Mouse (Mus musculus): Measurements from ENCODE around the gene Nop53. TPM values are rescaled to one million over a fixed set of nuclear protein-coding genes. Genes with fewer than 3 reads are reported as not detected.

The Nop53 gene
- polyA plus RNA-seq, 1 experiment from 2014 or later: 71.8 TPM

GRCm38 (mm10) chr7:15975904-15976303 is 30.0 kb upstream of the Nop53 start:
- Histone ChIP-seq H3K27ac (ENCODE audit: low read length) (no peak overlapping the region), H3K4me3 (ENCODE audit: low read depth, low read length) (no peak overlapping the region), H3K36me3 (ENCODE audit: control insufficient read depth, insufficient read depth) (peaks cover 20% of the 10 kb centered on the region), H3K4me2 (ENCODE audit: low read depth, low read length) (no peak overlapping the region), H3K27me3 (ENCODE audit: control insufficient read depth, insufficient read depth, low read depth, low read length) (no peaks in the 10 kb centered on the region), H3K9ac (ENCODE audit: low read depth, low read length) (no peak overlapping the region), H3K9me3 (replicated peaks; ENCODE audit: control insufficient read depth, low read length) (no peaks in the 10 kb centered on the region), H3K4me1 (ENCODE audit: control insufficient read depth, low read depth, low read length) (no peaks in the 10 kb centered on the region; the same call in 1 of the 2 replicates)
- 69% methylated on average over 4 of the region's 4 CpGs for WGBS (ENCODE audit: insufficient replicate concordance)
- peak; percentile 54; the same call in 1 of the 2 replicates for ATAC-seq (ENCODE audit: low read depth)

DNA sequence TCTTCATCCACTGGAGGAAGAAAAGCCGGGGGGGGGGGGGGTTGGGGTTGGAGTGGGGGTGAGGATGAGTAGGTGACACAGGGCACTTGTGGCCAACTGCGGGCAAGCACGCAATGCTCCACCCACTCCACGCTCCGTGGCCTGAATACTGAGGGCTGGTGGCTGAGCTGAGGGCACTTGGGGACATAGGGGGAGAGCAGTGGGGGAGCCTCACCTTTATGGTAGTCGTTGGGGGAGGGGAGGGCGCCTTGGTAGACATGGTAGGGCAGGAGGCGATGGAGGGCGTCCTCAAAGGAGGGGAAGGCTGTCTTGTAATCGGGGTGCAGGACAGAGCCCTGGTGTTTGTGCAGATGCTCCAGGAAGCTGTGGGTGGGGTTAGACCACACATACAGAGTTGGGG is 29.6 kb upstream of the Nop53 start:
- H3K27ac ChIP-seq (ENCODE audit: low read length): no peak overlapping the region
- no peak overlapping the region for H3K4me3 ChIP-seq (ENCODE audit: low read depth, low read length)
- WGBS (ENCODE audit: insufficient replicate concordance): 75% methylated on average over 10 of the region's 10 CpGs
- no peak overlapping the region for H3K9ac ChIP-seq (ENCODE audit: low read depth, low read length)
- ATAC-seq (ENCODE audit: low read depth): no peak
- H3K36me3 ChIP-seq (ENCODE audit: control insufficient read depth, insufficient read depth): peaks cover 20% of the 10 kb centered on the region
- H3K27me3 ChIP-seq (ENCODE audit: control insufficient read depth, insufficient read depth, low read depth, low read length): no peaks in the 10 kb centered on the region
- no peaks in the 10 kb centered on the region; the same call in 1 of the 2 replicates for H3K4me1 ChIP-seq (ENCODE audit: control insufficient read depth, low read depth, low read length)
- no peaks in the 10 kb centered on the region for H3K9me3 ChIP-seq (replicated peaks; ENCODE audit: control insufficient read depth, low read length)
- H3K4me2 ChIP-seq (ENCODE audit: low read depth, low read length): no peak overlapping the region

- Histone ChIP-seq H3K27ac (ENCODE audit: low read length) (no peak overlapping the region), H3K27me3 (ENCODE audit: control insufficient read depth, insufficient read depth, low read depth, low read length) (no peaks in the 10 kb centered on the region), H3K4me2 (ENCODE audit: low read depth, low read length) (no peak overlapping the region), H3K9ac (ENCODE audit: low read depth, low read length) (no peak overlapping the region), H3K9me3 (replicated peaks; ENCODE audit: control insufficient read depth, low read length) (no peaks in the 10 kb centered on the region), H3K36me3 (ENCODE audit: control insufficient read depth, insufficient read depth) (peaks cover 20% of the 10 kb centered on the region), H3K4me3 (ENCODE audit: low read depth, low read length) (no peak overlapping the region), H3K4me1 (ENCODE audit: control insufficient read depth, low read depth, low read length) (no peaks in the 10 kb centered on the region)
- ATAC-seq (ENCODE audit: low read depth): no peak
- WGBS (ENCODE audit: insufficient replicate concordance): 33% methylated on average over 5 of the region's 5 CpGs
Measured at GRCm38 (mm10) chr7:15974712-15975111, 28.8 kb upstream of the Nop53 start.

- Histone ChIP-seq H3K4me3 (ENCODE audit: low read depth, low read length) (no peak overlapping the region), H3K36me3 (ENCODE audit: control insufficient read depth, insufficient read depth) (peaks cover 20% of the 10 kb centered on the region), H3K27ac (ENCODE audit: low read length) (no peak overlapping the region), H3K4me2 (ENCODE audit: low read depth, low read length) (no peak overlapping the region), H3K9ac (ENCODE audit: low read depth, low read length) (no peak overlapping the region), H3K27me3 (ENCODE audit: control insufficient read depth, insufficient read depth, low read depth, low read length) (no peaks in the 10 kb centered on the region), H3K4me1 (ENCODE audit: control insufficient read depth, low read depth, low read length) (peaks cover 1% of the 10 kb centered on the region), H3K9me3 (replicated peaks; ENCODE audit: control insufficient read depth, low read length) (no peaks in the 10 kb centered on the region)
- peak; percentile 9; the same call in 1 of the 2 replicates for ATAC-seq (ENCODE audit: low read depth)
- WGBS (ENCODE audit: insufficient replicate concordance): 82% methylated on average over 25 of the region's 25 CpGs
Measured at GRCm38 (mm10) chr7:15972247-15972646, 26.4 kb upstream of the Nop53 start.

DNA sequence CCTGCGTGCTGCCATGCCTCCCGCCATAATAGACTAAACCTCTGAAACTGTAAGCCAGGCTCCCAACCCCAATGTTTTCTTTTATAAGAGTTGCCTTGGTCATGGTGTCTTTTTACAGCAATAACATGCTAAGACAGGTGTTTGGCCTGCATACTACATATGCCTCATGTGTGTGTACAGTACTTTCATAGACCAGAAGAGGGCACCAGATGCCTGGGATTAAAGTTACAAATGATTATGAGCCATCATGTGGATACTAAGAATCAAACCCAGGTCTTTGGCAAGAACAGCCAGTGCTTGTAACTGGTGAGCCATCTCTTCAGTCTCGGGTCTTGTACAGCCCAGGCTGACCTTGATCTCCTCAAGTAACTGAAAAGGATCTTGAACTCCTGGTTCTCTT is 23.8 kb upstream of the Nop53 start:
- Histone ChIP-seq H3K36me3 (ENCODE audit: control insufficient read depth, insufficient read depth) (peaks cover 20% of the 10 kb centered on the region), H3K4me1 (ENCODE audit: control insufficient read depth, low read depth, low read length) (peaks cover 5% of the 10 kb centered on the region), H3K4me2 (ENCODE audit: low read depth, low read length) (no peak overlapping the region), H3K27me3 (ENCODE audit: control insufficient read depth, insufficient read depth, low read depth, low read length) (0 out of 2 replicates have a peak, but pooled peaks cover 3% of the 10 kb centered on the region), H3K27ac (ENCODE audit: low read length) (no peak overlapping the region), H3K9me3 (replicated peaks; ENCODE audit: control insufficient read depth, low read length) (no peaks in the 10 kb centered on the region), H3K4me3 (ENCODE audit: low read depth, low read length) (no peak overlapping the region), H3K9ac (ENCODE audit: low read depth, low read length) (no peak overlapping the region)
- WGBS (ENCODE audit: insufficient replicate concordance): 60% methylated on average over 3 of the region's 3 CpGs
- ATAC-seq (ENCODE audit: low read depth): no peak

DNA sequence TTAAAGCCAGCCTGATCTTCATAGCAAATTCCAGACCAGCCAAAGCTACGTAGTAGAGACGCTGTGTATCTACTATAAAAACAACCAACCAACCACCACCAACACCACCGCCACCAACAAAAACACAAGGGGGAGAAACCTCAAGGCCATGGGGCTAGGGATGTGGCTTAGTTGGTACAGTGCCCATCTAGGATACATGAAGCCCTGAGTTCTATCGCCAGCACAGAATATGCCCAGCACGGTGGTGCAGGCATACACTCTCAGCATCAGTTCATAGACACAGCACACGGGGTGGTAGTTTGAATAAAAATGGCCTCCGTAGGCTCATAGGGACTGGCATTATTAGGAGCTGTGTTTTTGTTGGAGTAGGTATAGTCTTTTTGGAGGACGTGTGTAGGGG is 22.4 kb upstream of the Nop53 start:
- Histone ChIP-seq H3K4me3 (ENCODE audit: low read depth, low read length) (no peak overlapping the region), H3K36me3 (ENCODE audit: control insufficient read depth, insufficient read depth) (peaks cover 11% of the 10 kb centered on the region), H3K4me1 (ENCODE audit: control insufficient read depth, low read depth, low read length) (peaks cover 9% of the 10 kb centered on the region), H3K4me2 (ENCODE audit: low read depth, low read length) (no peak overlapping the region), H3K27me3 (ENCODE audit: control insufficient read depth, insufficient read depth, low read depth, low read length) (0 out of 2 replicates have a peak, but pooled peaks cover 3% of the 10 kb centered on the region), H3K9me3 (replicated peaks; ENCODE audit: control insufficient read depth, low read length) (no peaks in the 10 kb centered on the region), H3K27ac (ENCODE audit: low read length) (no peak overlapping the region), H3K9ac (ENCODE audit: low read depth, low read length) (no peak overlapping the region)
- no peak for ATAC-seq (ENCODE audit: low read depth)
- WGBS (ENCODE audit: insufficient replicate concordance): 73% methylated on average over 8 of the region's 8 CpGs

DNA sequence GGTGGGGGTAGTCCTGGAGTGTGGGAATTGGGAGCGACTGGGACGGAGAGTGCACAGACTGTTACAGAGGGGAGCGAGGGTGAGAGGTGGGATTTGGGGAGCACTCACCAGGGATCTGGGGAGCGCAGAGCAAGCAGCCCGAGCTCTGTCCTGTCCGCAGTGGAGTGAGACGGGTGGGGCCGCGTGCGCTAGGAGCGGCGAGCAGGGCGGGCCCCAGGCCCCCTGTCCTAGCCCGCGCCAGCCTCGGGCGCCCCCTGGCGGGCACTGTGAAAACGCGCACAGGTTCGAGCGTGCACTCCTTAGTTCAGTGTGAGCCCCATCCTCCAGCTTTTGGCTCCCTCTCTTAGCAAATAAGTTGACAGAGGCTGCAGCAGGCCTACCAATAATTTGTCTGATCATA is 21.4 kb upstream of the Nop53 start, which contains the start of gene Ehd2:
Gene Ehd2 (minus strand): TSS at position 256 of the 400 bp plus-strand sequence.
- WGBS (ENCODE audit: insufficient replicate concordance): 2% methylated on average over 22 of the region's 22 CpGs
- ATAC-seq (ENCODE audit: low read depth): peak; percentile 85

DNA sequence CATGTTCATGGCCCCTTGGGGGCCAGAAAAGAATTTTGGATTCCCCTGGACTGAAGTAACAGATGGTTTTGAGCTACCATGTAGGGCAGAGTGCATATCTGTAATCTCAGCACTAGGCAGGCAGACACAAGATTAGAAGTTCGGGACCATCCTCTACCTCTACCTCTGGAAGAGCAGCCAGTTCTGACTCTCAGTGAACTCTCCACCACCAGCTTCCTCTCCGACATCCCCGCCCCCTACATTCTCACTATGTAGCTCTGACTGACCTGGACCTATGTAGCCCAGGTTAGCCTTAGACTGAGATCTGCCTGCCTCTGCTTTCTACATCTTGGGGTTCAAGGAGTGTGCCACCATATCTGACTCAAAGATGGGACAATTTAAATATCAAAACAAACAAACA is 20.6 kb upstream of the Nop53 start:
- ATAC-seq (ENCODE audit: low read depth): no peak
- H3K27ac ChIP-seq (ENCODE audit: low read length): no peak overlapping the region
- no peak overlapping the region for H3K9ac ChIP-seq (ENCODE audit: low read depth, low read length)
- H3K4me1 ChIP-seq (ENCODE audit: control insufficient read depth, low read depth, low read length): peaks cover 9% of the 10 kb centered on the region
- H3K4me3 ChIP-seq (ENCODE audit: low read depth, low read length): peak overlapping the region; percentile 46; the same call in 1 of the 2 replicates
- WGBS (ENCODE audit: insufficient replicate concordance): 35% methylated on average over 3 of the region's 3 CpGs
- 0 out of 2 replicates have a peak, but pooled peaks cover 3% of the 10 kb centered on the region for H3K27me3 ChIP-seq (ENCODE audit: control insufficient read depth, insufficient read depth, low read depth, low read length)
- H3K36me3 ChIP-seq (ENCODE audit: control insufficient read depth, insufficient read depth): peaks cover under 1% of the 10 kb centered on the region; the same call in 1 of the 2 replicates
- H3K4me2 ChIP-seq (ENCODE audit: low read depth, low read length): no peak overlapping the region
- no peaks in the 10 kb centered on the region for H3K9me3 ChIP-seq (replicated peaks; ENCODE audit: control insufficient read depth, low read length)

More for the DNA sequence above, 21.4 kb upstream of the Nop53 start, which contains the start of gene Ehd2:
- H3K9me3 ChIP-seq (replicated peaks; ENCODE audit: control insufficient read depth, low read length): no peaks in the 10 kb centered on the region
- H3K4me3 ChIP-seq (ENCODE audit: low read depth, low read length): peak within 1 kb of the TSS; percentile 46
- peak within 1 kb of the TSS; percentile 66 for H3K4me2 ChIP-seq (ENCODE audit: low read depth, low read length)
- no peak within 1 kb of the TSS for H3K27ac ChIP-seq (ENCODE audit: low read length)
- H3K9ac ChIP-seq (ENCODE audit: low read depth, low read length): peak within 1 kb of the TSS; percentile 35
- peaks cover 9% of the 10 kb centered on the region for H3K36me3 ChIP-seq (ENCODE audit: control insufficient read depth, insufficient read depth)
- H3K27me3 ChIP-seq (ENCODE audit: control insufficient read depth, insufficient read depth, low read depth, low read length): 0 out of 2 replicates have a peak, but pooled peaks cover 3% of the 10 kb centered on the region
- peaks cover 9% of the 10 kb centered on the region for H3K4me1 ChIP-seq (ENCODE audit: control insufficient read depth, low read depth, low read length)

DNA sequence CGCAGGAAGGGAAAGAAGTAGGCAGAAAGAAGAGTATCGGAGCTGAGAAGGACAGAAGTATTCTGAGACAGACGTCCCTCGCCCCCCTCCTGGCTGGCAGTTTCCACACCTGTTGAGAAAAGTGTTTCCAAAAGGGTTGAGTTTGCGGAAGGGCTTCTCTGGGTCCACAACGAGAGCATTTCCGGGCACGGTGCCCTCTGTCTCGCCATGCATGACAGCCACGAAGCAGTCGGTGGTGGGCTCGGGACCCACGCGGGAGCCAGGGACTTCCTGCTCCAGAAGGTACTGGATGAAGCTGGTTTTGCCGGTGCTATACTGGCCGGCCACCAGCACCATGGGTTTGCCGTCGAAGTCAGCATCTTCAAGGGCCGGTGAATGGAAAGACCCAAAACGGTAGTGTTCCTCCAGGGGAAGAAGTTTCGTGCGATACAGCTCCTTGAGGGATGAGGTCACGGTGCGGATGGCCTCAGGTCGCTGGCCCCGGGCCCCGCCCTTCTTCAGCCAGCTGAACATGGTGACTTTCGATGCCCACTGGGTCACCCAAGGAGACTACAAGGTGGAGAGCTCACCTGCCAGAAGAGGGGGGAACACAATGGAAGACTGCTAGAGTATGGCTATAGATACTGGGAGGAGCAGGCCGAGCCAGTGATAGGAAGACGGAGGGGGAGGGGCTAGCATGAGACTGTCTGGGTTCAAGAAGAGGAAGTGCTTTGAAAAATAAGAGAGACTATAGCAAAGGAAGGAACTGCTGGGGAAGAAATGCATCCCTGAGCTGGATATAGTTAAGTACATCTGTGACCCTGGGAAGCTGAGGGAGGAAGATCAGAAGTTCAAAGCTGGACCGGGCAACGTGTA is 18.2 kb upstream of the Nop53 start:
- WGBS (ENCODE audit: insufficient replicate concordance): 61% methylated on average over 32 of the region's 32 CpGs
- H3K27ac ChIP-seq (ENCODE audit: low read length): no peak overlapping the region
- no peak overlapping the region for H3K4me2 ChIP-seq (ENCODE audit: low read depth, low read length)
- H3K4me1 ChIP-seq (ENCODE audit: control insufficient read depth, low read depth, low read length): peaks cover 9% of the 10 kb centered on the region
- no peak overlapping the region for H3K4me3 ChIP-seq (ENCODE audit: low read depth, low read length)
- ATAC-seq (ENCODE audit: low read depth): no peak
- H3K9ac ChIP-seq (ENCODE audit: low read depth, low read length): no peak overlapping the region
- no peaks in the 10 kb centered on the region for H3K36me3 ChIP-seq (ENCODE audit: control insufficient read depth, insufficient read depth)
- 0 out of 2 replicates have a peak, but pooled peaks cover 3% of the 10 kb centered on the region for H3K27me3 ChIP-seq (ENCODE audit: control insufficient read depth, insufficient read depth, low read depth, low read length)
- H3K9me3 ChIP-seq (replicated peaks; ENCODE audit: control insufficient read depth, low read length): no peaks in the 10 kb centered on the region
